Mouse (Mus musculus): ENCODE results near the gene Rnf185. TPM values are rescaled to one million over a fixed set of nuclear protein-coding genes. Genes with fewer than 3 reads are reported as not detected.

Rnf185 gene
- polyA plus RNA-seq, 1 experiment: not detected

DNA sequence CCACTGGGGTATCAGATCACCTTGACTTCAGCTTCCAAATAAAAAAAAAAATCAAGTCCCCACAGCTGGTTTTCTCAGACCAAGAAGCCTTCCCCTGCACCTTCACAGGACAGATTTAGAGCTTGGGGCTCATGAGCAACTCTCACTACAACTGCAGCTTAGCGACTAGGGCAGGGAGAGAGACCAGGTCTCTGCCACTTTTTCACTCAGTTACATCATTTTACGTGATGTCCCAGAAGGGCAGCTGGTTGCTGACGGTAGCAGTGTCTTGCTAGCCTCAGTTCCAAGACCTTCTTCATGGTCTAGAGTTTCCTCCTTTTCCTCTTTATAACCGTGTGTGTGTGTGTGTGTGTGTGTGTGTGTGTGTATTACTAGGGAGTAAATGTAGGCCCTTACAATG is 18.4 kb downstream of the Rnf185 start:
- no peak overlapping the region for H3K27ac ChIP-seq (ENCODE audit: insufficient read depth, low read depth, low read length)
- WGBS: 78% methylated on average over 4 of the region's 4 CpGs
- no peak for TF ChIP-seq CTCF (IDR thresholded peaks at IDR 0.05; ENCODE audit: insufficient read depth, low read depth, low read length)
- no peak for TF ChIP-seq POLR2A (IDR thresholded peaks at IDR 0.05; ENCODE audit: insufficient read depth, low read depth, low read length)
- no peak overlapping the region for H3K4me3 ChIP-seq (ENCODE audit: insufficient read depth, low read depth, low read length)
- H3K4me1 ChIP-seq (ENCODE audit: control insufficient read depth, insufficient read depth, low read length): no peaks in the 10 kb centered on the region

DNA sequence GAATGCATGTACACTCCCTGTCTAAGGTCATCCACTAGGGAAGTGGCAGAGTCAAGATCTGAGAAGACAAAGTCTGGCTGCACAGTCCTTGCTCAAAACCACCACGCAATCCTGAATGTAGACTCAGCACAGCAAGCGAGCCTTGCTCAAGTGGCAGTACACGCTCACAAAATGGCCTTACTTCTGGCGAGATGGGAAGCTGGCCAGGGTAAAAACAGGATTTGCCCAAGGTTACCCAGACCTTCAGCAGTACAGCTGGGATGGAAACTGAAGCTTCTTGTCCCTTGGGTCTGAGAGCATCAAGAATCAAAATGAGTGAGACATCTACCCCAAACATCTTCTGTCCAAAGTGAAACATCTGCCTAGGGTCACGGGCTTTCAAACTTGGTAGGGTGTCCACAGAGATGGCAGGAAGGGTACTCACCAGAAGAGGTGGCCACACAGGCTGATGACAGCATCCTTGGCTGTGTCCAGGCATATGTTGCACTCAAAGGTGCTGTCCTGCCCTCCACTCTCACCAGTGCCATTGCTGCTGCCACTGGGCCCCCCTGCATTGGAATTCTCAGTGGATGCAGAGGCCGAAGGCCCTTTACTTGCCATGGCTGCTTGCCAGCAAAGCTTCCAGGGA is 20.1 kb downstream of the Rnf185 start:
- H3K4me1 ChIP-seq (ENCODE audit: control insufficient read depth, insufficient read depth, low read length): no peaks in the 10 kb centered on the region
- no peak overlapping the region for H3K4me3 ChIP-seq (ENCODE audit: insufficient read depth, low read depth, low read length)
- TF ChIP-seq POLR2A (IDR thresholded peaks at IDR 0.05; ENCODE audit: insufficient read depth, low read depth, low read length): no peak
- no peak for TF ChIP-seq CTCF (IDR thresholded peaks at IDR 0.05; ENCODE audit: insufficient read depth, low read depth, low read length)
- WGBS: 88% methylated on average over 6 of the region's 6 CpGs
- H3K27ac ChIP-seq (ENCODE audit: insufficient read depth, low read depth, low read length): no peak overlapping the region

- WGBS: 91% methylated on average over 3 of the region's 3 CpGs
- no peak for TF ChIP-seq POLR2A (IDR thresholded peaks at IDR 0.05; ENCODE audit: insufficient read depth, low read depth, low read length)
- no peak for TF ChIP-seq CTCF (IDR thresholded peaks at IDR 0.05; ENCODE audit: insufficient read depth, low read depth, low read length)
- Histone ChIP-seq H3K27ac (ENCODE audit: insufficient read depth, low read depth, low read length) (no peak overlapping the region), H3K4me1 (ENCODE audit: control insufficient read depth, insufficient read depth, low read length) (no peaks in the 10 kb centered on the region), H3K4me3 (ENCODE audit: insufficient read depth, low read depth, low read length) (no peak overlapping the region)
Measured at GRCm38 (mm10) chr11:3431515-3431914, 20.6 kb downstream of the Rnf185 start.

GRCm38 (mm10) chr11:3428632-3429031 is 23.5 kb downstream of the Rnf185 start:
- Histone ChIP-seq H3K4me1 (ENCODE audit: control insufficient read depth, insufficient read depth, low read length) (no peaks in the 10 kb centered on the region), H3K4me3 (ENCODE audit: insufficient read depth, low read depth, low read length) (no peak overlapping the region), H3K27ac (ENCODE audit: insufficient read depth, low read depth, low read length) (no peak overlapping the region)
- 89% methylated on average over 7 of the region's 7 CpGs for WGBS
- TF ChIP-seq POLR2A (IDR thresholded peaks at IDR 0.05; ENCODE audit: insufficient read depth, low read depth, low read length): no peak

GRCm38 (mm10) chr11:3427697-3428230 is 24.4 kb downstream of the Rnf185 start:
- TF ChIP-seq POLR2A (IDR thresholded peaks at IDR 0.05; ENCODE audit: insufficient read depth, low read depth, low read length) (no peak), CTCF (IDR thresholded peaks at IDR 0.05; ENCODE audit: insufficient read depth, low read depth, low read length) (no peak)

DNA sequence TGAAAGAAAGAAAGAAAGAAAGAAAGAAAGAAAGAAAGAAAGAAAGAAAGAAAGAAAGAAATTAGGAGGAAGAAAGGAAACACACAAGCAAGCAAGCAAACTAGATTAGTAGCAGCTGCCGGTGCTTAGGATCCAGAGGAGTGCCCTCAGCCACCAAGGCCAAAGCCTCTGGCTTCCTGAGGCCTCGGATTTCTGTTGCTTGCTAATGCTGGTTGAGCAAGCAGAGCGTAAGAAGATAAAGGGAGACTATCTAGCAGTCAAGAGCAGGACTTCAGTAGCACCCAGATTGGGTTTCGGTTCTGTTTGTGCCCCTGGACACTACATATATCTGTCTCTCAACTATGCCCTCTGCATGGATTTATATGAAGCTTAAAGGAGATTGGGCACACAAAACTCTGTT is 29.9 kb downstream of the Rnf185 start:
- Histone ChIP-seq H3K4me3 (ENCODE audit: insufficient read depth, low read depth, low read length) (no peak overlapping the region), H3K4me1 (ENCODE audit: control insufficient read depth, insufficient read depth, low read length) (no peaks in the 10 kb centered on the region), H3K27ac (ENCODE audit: insufficient read depth, low read depth, low read length) (no peak overlapping the region)
- TF ChIP-seq POLR2A (IDR thresholded peaks at IDR 0.05; ENCODE audit: insufficient read depth, low read depth, low read length): no peak
- TF ChIP-seq CTCF (IDR thresholded peaks at IDR 0.05; ENCODE audit: insufficient read depth, low read depth, low read length): no peak
- 80% methylated on average over 4 of the region's 4 CpGs for WGBS

More at GRCm38 (mm10) chr11:3427697-3428230, 24.4 kb downstream of the Rnf185 start:
- no peaks in the 10 kb centered on the region for H3K4me1 ChIP-seq (ENCODE audit: control insufficient read depth, insufficient read depth, low read length)
- WGBS: 76% methylated on average over 3 of the region's 3 CpGs
- no peak overlapping the region for H3K27ac ChIP-seq (ENCODE audit: insufficient read depth, low read depth, low read length)
- H3K4me3 ChIP-seq (ENCODE audit: insufficient read depth, low read depth, low read length): no peak overlapping the region

DNA sequence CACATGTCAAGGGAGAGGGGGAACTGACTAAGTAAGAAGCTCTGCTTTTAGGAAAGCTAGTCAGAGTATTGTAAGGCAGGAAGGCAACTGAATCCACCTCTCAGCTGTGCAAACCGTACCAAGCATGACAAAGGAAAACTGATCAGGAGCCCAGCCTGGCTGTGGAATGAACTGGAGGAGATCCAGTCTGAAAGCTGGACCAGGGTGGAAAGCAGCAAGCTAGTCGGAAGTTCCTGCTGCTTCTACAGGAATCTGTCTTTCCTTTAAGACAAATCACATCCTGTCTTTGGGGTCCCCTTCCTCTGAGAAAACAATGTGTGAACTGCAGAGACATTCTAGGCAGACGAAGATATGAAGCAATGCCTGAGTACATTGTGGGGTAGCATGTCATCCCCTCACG is 33.4 kb downstream of the Rnf185 start:
- no peak overlapping the region for H3K4me3 ChIP-seq (ENCODE audit: insufficient read depth, low read depth, low read length)
- H3K27ac ChIP-seq (ENCODE audit: insufficient read depth, low read depth, low read length): no peak overlapping the region
- TF ChIP-seq CTCF (IDR thresholded peaks at IDR 0.05; ENCODE audit: insufficient read depth, low read depth, low read length): no peak
- TF ChIP-seq POLR2A (IDR thresholded peaks at IDR 0.05; ENCODE audit: insufficient read depth, low read depth, low read length): no peak
- WGBS: 75% methylated on average over 4 of the region's 4 CpGs
- no peaks in the 10 kb centered on the region for H3K4me1 ChIP-seq (ENCODE audit: control insufficient read depth, insufficient read depth, low read length)

- H3K4me3 ChIP-seq (ENCODE audit: insufficient read depth, low read depth, low read length): no peak overlapping the region
- 85% methylated on average over 6 of the region's 6 CpGs for WGBS
- no peak overlapping the region for H3K27ac ChIP-seq (ENCODE audit: insufficient read depth, low read depth, low read length)
- TF ChIP-seq POLR2A (IDR thresholded peaks at IDR 0.05; ENCODE audit: insufficient read depth, low read depth, low read length): no peak
- TF ChIP-seq CTCF (IDR thresholded peaks at IDR 0.05; ENCODE audit: insufficient read depth, low read depth, low read length): no peak
- H3K4me1 ChIP-seq (ENCODE audit: control insufficient read depth, insufficient read depth, low read length): no peaks in the 10 kb centered on the region
Measured at GRCm38 (mm10) chr11:3417795-3418194, 34.4 kb downstream of the Rnf185 start.

GRCm38 (mm10) chr11:3416399-3416798 is 35.8 kb downstream of the Rnf185 start:
- no peak overlapping the region for H3K4me3 ChIP-seq (ENCODE audit: insufficient read depth, low read depth, low read length)
- no peak overlapping the region for H3K27ac ChIP-seq (ENCODE audit: insufficient read depth, low read depth, low read length)
- H3K4me1 ChIP-seq (ENCODE audit: control insufficient read depth, insufficient read depth, low read length): no peaks in the 10 kb centered on the region
- 92% methylated on average over 3 of the region's 3 CpGs for WGBS
- TF ChIP-seq POLR2A (IDR thresholded peaks at IDR 0.05; ENCODE audit: insufficient read depth, low read depth, low read length): no peak
- TF ChIP-seq CTCF (IDR thresholded peaks at IDR 0.05; ENCODE audit: insufficient read depth, low read depth, low read length): no peak
